Mouse (Mus musculus) E14TG2a.4 (cell line): ENCODE data around the gene Kcng1.

ENCODE experiments used
- H3K27me3 ChIP-seq: 2 replicates; pipeline ENCODE4 v1.6.1; 2014; ENCODE audit warnings: low read length, control low read depth; ENCODE audit not compliant: insufficient read depth
- H3K36me3 ChIP-seq: 2 replicates; pipeline ENCODE4 v1.6.1; 2014; ENCODE audit warnings: low read length, control low read depth; ENCODE audit not compliant: insufficient read depth
- H3K4me1 ChIP-seq: replicated peaks from 2 replicates; pipeline ENCODE4 v1.6.1; 2014; ENCODE audit warnings: low read depth, low read length, control low read depth
- H3K4me3 ChIP-seq: replicated peaks from 2 replicates; pipeline ENCODE4 v1.5.1; 2014; ENCODE audit warnings: mild to moderate bottlenecking, low read length
- H3K9me3 ChIP-seq: 2 replicates; pipeline ENCODE4 v1.6.1; 2014; ENCODE audit warnings: low read length, control low read depth
- CTCF ChIP-seq: conservative IDR thresholded peaks from 2 replicates; pipeline ENCODE4 v1.5.1; 2014; ENCODE audit warnings: low read length
- NANOG ChIP-seq: IDR thresholded peaks from 2 replicates; pipeline ENCODE4 v1.6.1; 2014; ENCODE audit warnings: borderline replicate concordance, low read length, mixed read lengths
- POU5F1 ChIP-seq: IDR thresholded peaks from 2 replicates; pipeline ENCODE4 v1.6.1; 2014; ENCODE audit warnings: low read length, borderline replicate concordance

Gene Kcng1

GRCm38 (mm10) chr2:168252639-168253292 is 28.8 kb downstream of the Kcng1 start:
- H3K4me3 ChIP-seq, result peak overlapping the region; percentile 52
- TF ChIP-seq NANOG (no peak), CTCF (peak; percentile 94), POU5F1 (no peak)
- peaks cover 33% of the 10 kb centered on the region for H3K4me1 ChIP-seq
- no peaks in the 10 kb centered on the region for H3K9me3 ChIP-seq
- H3K36me3 ChIP-seq, result no peaks in the 10 kb centered on the region
- peaks cover 3% of the 10 kb centered on the region; the same call in 1 of the 2 replicates for H3K27me3 ChIP-seq

- Histone ChIP-seq H3K4me1 (peaks cover 33% of the 10 kb centered on the region), H3K36me3 (no peaks in the 10 kb centered on the region), H3K4me3 (no peak overlapping the region), H3K9me3 (no peaks in the 10 kb centered on the region), H3K27me3 (peaks cover 3% of the 10 kb centered on the region)
- TF ChIP-seq CTCF (peak; percentile 79), POU5F1 (no peak)
Observed at GRCm38 (mm10) chr2:168250270-168250669, 31.3 kb downstream of the Kcng1 start.

- no peaks in the 10 kb centered on the region for H3K9me3 ChIP-seq
- H3K27me3 ChIP-seq, result peaks cover 3% of the 10 kb centered on the region
- no peak overlapping the region for H3K4me3 ChIP-seq
- peaks cover 21% of the 10 kb centered on the region for H3K4me1 ChIP-seq
- H3K36me3 ChIP-seq, result no peaks in the 10 kb centered on the region
- peak; percentile 42 for TF ChIP-seq CTCF
- no peak for TF ChIP-seq POU5F1
Observed at GRCm38 (mm10) chr2:168248856-168249245, 32.7 kb downstream of the Kcng1 start.

- no peaks in the 10 kb centered on the region for H3K36me3 ChIP-seq
- peaks cover 17% of the 10 kb centered on the region for H3K4me1 ChIP-seq
- peaks cover 3% of the 10 kb centered on the region for H3K27me3 ChIP-seq
- H3K9me3 ChIP-seq, result no peaks in the 10 kb centered on the region
- no peak overlapping the region for H3K4me3 ChIP-seq
- TF ChIP-seq NANOG (no peak), CTCF (no peak), POU5F1 (no peak)
Observed at GRCm38 (mm10) chr2:168248167-168248855, 33.2 kb downstream of the Kcng1 start.

DNA sequence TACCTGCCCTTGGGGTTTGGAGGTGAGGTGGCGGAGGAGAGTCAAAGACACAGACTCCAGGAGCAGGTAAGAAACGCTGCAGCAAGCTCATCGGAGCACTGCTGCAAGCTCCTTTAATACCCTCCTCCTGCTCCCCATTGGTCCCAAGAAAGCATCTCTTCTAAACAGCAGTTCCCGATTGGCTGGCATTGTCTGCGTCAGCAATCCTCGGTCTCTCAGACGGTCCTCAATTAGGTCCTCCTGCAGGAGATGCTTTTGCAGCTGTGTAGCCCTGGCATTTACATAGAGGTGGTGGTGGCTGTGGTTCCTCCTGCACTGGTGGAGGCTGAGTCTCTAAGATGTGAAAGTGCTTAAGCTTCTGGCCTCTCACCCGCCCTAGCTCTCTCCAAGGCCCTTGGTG is 36.0 kb downstream of the Kcng1 start:
- H3K4me3 ChIP-seq, result no peak overlapping the region
- H3K4me1 ChIP-seq, result peaks cover 8% of the 10 kb centered on the region
- no peaks in the 10 kb centered on the region for H3K9me3 ChIP-seq
- no peaks in the 10 kb centered on the region for H3K36me3 ChIP-seq
- H3K27me3 ChIP-seq, result peaks cover 8% of the 10 kb centered on the region
- TF ChIP-seq CTCF, result no peak

- Histone ChIP-seq H3K4me1 (0 out of 2 replicates have a peak, but pooled peaks cover 4% of the 10 kb centered on the region), H3K36me3 (no peaks in the 10 kb centered on the region), H3K9me3 (no peaks in the 10 kb centered on the region), H3K27me3 (peaks cover 17% of the 10 kb centered on the region), H3K4me3 (no peak overlapping the region)
- TF ChIP-seq CTCF, result peak; percentile 52
- TF ChIP-seq POU5F1, result no peak
Observed at GRCm38 (mm10) chr2:168243278-168243677, 38.3 kb downstream of the Kcng1 start.

GRCm38 (mm10) chr2:168242841-168243240 is 38.7 kb downstream of the Kcng1 start:
- Histone ChIP-seq H3K27me3 (peaks cover 17% of the 10 kb centered on the region), H3K36me3 (no peaks in the 10 kb centered on the region), H3K9me3 (no peaks in the 10 kb centered on the region), H3K4me3 (no peak overlapping the region), H3K4me1 (0 out of 2 replicates have a peak, but pooled peaks cover 4% of the 10 kb centered on the region)
- TF ChIP-seq CTCF, result no peak

- TF ChIP-seq CTCF (no peak), NANOG (no peak), POU5F1 (no peak)
- Histone ChIP-seq H3K36me3 (peaks cover 10% of the 10 kb centered on the region), H3K9me3 (no peaks in the 10 kb centered on the region), H3K27me3 (0 out of 2 replicates have a peak, but pooled peaks cover 14% of the 10 kb centered on the region), H3K4me3 (no peak overlapping the region), H3K4me1 (peaks cover 11% of the 10 kb centered on the region)
Observed at GRCm38 (mm10) chr2:168238335-168238734, 43.2 kb downstream of the Kcng1 start.

DNA sequence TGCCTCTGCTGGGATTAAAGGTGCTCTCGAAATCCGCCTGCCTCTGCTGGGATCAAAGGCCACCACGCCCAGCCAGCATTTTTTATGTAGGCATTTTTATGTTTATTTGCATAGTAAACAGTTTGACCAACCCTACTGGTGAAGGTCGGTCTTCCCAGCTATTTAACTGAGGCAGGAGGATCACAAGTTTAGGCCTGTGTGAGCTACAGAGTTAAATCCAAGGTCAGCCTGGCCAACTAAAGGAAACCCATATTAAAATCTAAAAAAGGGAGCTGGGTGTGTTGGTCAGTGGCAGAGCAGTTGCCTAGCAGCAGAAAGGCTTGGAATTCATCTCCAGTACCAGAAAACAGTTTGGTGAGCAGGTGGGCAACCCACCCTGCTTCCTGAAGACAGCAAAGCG is 48.2 kb downstream of the Kcng1 start:
- Histone ChIP-seq H3K4me3 (no peak overlapping the region), H3K36me3 (peaks cover 30% of the 10 kb centered on the region)

More for the DNA sequence above, 48.2 kb downstream of the Kcng1 start:
- H3K4me1 ChIP-seq, result peaks cover 40% of the 10 kb centered on the region
- H3K27me3 ChIP-seq, result 0 out of 2 replicates have a peak, but pooled peaks cover 3% of the 10 kb centered on the region
- TF ChIP-seq CTCF (no peak), POU5F1 (no peak), NANOG (no peak)
- H3K9me3 ChIP-seq, result no peaks in the 10 kb centered on the region
